Mouse (Mus musculus) kidney, postnatal 14 days (tissue): ENCODE measurements around the gene Dnaaf2.

Experiments
- DNase-seq: peaks from one replicate; pipeline ENCODE4 v3.0.0; 2022; ENCODE audit warnings: mixed read lengths

Dnaaf2 gene

DNA sequence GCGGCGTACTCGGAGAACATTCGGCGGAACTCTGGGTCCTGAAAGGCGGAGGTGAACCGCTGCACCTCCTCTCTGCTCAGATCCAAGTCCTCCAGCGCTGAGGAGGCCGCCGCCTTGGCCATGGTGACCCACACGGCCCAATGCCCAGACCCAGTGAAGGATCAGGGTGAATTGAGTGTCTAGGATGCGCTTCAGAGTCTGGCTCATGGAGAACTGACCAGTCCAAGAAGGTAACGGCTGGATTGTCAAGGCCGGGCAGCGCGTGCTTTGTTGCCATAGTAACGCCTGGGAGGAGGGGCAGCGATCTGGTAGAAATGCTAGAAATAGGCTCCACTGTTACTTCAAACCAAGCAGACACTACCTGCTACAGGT, at the start of gene Dnaaf2:
Gene Dnaaf2, minus strand, starts transcription at position 266 of the 372 bp plus-strand sequence.
- peak; percentile 86 for DNase-seq

GRCm38 (mm10) chr12:69241771-69242431, 43.7 kb upstream of the Dnaaf2 start:
- DNase-seq: peak; percentile 80

DNA sequence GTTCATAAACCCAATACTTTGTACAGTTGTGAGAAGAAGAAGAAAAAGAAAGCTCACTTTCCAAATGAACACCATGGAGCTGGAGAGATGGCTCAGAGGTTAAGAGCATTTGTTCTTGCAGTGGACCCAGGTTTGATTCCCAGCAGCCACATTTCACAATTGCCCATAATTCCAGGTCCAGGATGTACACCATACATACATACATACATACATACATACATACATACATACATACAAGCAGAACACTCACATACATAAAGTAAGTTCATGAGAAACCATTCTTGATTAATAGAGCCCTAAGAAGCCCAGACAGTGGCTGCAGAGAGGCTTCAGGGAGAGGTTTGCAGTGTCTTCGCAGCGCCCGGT, 43.2 kb upstream of the Dnaaf2 start:
- DNase-seq: no peak

- no peak for DNase-seq
Observed at GRCm38 (mm10) chr12:69240876-69241275, 42.6 kb upstream of the Dnaaf2 start, which contains the start of gene Klhdc1. Gene Klhdc1, plus strand, starts transcription at chr12:69241176.

DNA sequence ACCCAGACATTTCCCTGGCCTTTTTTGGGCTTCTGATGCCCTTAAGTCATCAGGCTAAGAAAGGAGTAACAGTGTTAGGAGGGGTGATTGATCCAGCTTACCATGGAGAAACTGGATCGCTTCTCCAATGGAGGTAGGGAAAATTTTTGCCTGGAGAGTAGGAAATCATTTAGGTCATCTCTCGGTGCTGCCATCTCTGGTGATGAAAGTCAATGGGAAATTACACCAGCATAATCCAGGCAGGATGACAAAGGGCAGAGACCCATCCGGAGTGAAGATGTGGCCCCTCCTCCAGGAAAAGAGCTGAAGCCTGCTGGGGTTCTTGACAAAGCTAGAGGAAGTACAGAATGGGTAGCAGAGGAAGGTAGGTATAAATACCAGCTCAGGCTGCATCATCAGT, 40.1 kb upstream of the Dnaaf2 start:
- DNase-seq: peak; percentile 20

GRCm38 (mm10) chr12:69235782-69236181, 37.6 kb upstream of the Dnaaf2 start:
- DNase-seq: no peak

- no peak for DNase-seq
Observed at GRCm38 (mm10) chr12:69229251-69229650, 31.0 kb upstream of the Dnaaf2 start.

GRCm38 (mm10) chr12:69227776-69228466, 29.7 kb upstream of the Dnaaf2 start, which contains the start of gene Pole2:
Gene Pole2, minus strand, starts transcription at chr12:69228195.
- DNase-seq: peak; percentile 92

DNA sequence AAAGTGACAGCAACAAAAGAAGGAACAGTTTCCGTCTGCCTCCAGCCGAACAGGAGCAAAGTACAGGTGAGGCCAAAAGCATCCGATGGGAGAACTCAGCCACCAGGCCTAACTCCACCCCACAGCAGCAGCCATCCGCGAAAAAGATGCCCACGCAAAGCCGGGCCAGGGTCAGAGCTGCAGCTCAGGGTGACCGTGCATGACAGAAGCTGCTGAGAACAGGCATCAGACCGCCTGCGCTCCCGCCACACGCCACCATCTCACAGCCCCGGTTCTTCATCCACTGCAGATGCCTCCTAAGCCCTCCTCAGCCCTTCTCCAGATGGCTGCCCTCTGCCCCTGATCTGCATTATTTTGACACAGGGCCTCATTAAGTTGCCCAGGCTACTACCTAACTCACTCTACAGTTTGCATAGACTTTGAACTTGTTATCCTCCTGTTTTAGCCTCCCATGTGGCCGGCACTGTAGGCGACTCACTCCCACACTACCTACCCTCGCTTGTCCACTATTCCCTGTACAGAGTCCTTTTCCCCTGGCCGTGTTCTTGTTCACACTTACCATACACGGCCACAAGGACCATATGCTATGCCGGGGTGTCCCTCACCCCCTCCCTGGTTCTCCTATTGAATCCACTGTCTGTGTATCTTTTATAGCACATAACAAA, 22.5 kb upstream of the Dnaaf2 start:
- peak; percentile 24 for DNase-seq

GRCm38 (mm10) chr12:69216587-69216986, 18.4 kb upstream of the Dnaaf2 start:
- DNase-seq: no peak

GRCm38 (mm10) chr12:69215000-69215785, 17.0 kb upstream of the Dnaaf2 start:
- no peak for DNase-seq

GRCm38 (mm10) chr12:69214393-69214792, 16.2 kb upstream of the Dnaaf2 start:
- DNase-seq: no peak

DNA sequence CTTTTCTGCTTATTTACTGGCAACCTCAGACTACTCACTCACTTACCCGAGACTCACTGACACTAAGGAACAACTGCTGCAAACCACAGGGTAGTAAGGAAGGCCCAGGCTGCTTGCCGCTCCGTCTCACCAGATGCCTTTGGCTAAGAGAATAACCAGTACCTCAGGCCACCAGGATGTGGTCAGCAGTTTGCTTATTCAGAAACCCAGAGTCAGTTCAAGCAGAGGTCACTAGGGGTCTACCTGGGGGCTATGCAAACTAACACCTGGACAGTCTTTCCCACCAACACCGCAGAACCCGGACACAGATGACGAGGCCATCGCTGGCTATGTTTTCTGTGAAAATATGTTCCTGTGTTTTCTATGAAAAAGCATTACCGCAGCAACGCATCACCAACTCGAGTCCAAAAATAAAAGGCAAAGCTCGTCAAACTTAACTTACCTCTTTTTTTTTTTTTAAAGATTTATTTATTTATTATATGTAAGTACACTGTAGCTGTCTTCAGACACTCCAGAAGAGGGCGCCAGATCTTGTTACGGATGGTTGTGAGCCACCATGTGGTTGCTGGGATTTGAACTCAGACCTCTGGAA, 15.1 kb upstream of the Dnaaf2 start:
- no peak for DNase-seq

DNA sequence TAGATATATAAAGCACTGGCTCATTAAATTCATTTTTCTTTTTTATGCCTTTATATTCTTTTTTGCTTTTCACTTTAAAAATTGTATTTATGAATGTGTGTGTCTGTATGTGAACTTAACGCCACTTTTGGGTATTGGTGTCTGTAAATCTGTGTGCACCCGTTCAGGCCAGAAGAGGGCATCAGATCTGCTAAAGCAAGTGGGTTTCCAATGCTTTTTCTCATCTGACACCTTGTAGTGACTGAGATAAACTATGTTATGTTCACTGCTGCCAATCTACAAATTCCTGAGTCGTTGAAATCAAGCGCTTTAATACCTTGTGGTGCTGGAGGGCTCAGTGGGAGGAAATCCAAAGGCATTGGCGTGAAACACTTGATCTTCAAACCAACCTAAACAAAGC, 12.8 kb upstream of the Dnaaf2 start:
- DNase-seq: no peak

GRCm38 (mm10) chr12:69210056-69210979, 12.1 kb upstream of the Dnaaf2 start:
- no peak for DNase-seq

- no peak for DNase-seq
Observed at GRCm38 (mm10) chr12:69208520-69208919, 10.3 kb upstream of the Dnaaf2 start.

DNA sequence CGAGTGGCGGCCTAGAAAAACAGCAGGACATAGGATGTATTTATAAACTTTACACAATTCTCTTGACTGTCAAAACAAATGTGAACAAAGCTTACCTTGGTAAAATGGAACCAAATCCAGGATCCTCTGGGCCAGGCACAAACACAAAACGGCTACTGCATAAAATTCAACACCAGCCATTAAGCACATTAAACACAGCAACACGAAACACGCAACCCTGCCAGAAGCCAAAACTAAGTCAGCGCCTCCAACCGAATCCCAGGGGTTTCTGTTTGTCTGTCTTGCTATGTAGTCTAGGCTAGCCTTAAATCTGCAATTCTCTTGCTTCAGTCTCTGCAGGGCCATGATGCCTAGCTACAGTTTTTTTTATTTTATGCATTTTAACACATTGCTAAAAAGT, 9.7 kb upstream of the Dnaaf2 start:
- DNase-seq: no peak

- no peak for DNase-seq
Observed at GRCm38 (mm10) chr12:69207396-69207795, 9.2 kb upstream of the Dnaaf2 start.

GRCm38 (mm10) chr12:69204052-69204833, 6.0 kb upstream of the Dnaaf2 start, which contains the start of gene Gm49384:
Gene Gm49384, minus strand, starts transcription at chr12:69204267.
- no peak for DNase-seq

GRCm38 (mm10) chr12:69198985-69199384, 756 bp upstream of the Dnaaf2 start:
- no peak for DNase-seq
